Mouse (Mus musculus) adrenal gland, postnatal 25 days (tissue): ENCODE data around the gene Trip4. TPM values are rescaled to one million over a fixed set of nuclear protein-coding genes. Genes with fewer than 3 reads are reported as not detected.

ENCODE experiments used
- DNase-seq: peaks from one replicate; pipeline ENCODE4 v3.0.0; 2021; ENCODE audit warnings: mixed read lengths
- total RNA-seq: library from RNA; stranded (reverse); gene quantifications from 2 replicates; pipeline ENCODE4 v1.2.3, GENCODE M21; 2021

The Trip4 gene
- total RNA-seq, 1 experiment from 2014 or later: 47.8 TPM

- no peak for DNase-seq
Measured at GRCm38 (mm10) chr9:65834628-65835354, 73.8 kb downstream of the Trip4 start.

- DNase-seq: no peak
Measured at GRCm38 (mm10) chr9:65833640-65834039, 75.0 kb downstream of the Trip4 start.

- no peak for DNase-seq
Measured at GRCm38 (mm10) chr9:65833230-65833629, 75.4 kb downstream of the Trip4 start.

- no peak for DNase-seq
Measured at GRCm38 (mm10) chr9:65832041-65832440, 76.6 kb downstream of the Trip4 start.

GRCm38 (mm10) chr9:65831164-65831563, 77.4 kb downstream of the Trip4 start:
- DNase-seq: no peak

- no peak for DNase-seq
Measured at GRCm38 (mm10) chr9:65830255-65830654, 78.3 kb downstream of the Trip4 start.

- DNase-seq: peak; percentile 52
Measured at GRCm38 (mm10) chr9:65829410-65829809, 79.2 kb downstream of the Trip4 start.

GRCm38 (mm10) chr9:65828511-65828910, 80.1 kb downstream of the Trip4 start:
- no peak for DNase-seq

- DNase-seq: no peak
Measured at GRCm38 (mm10) chr9:65828016-65828403, 80.6 kb downstream of the Trip4 start.

- DNase-seq: peak; percentile 93
Measured at GRCm38 (mm10) chr9:65827344-65828015, 81.1 kb downstream of the Trip4 start, which contains the start of gene Zfp609. Gene Zfp609, minus strand, starts transcription at chr9:65827564.

- DNase-seq: peak; percentile 19
Measured at GRCm38 (mm10) chr9:65826588-65827343, 81.8 kb downstream of the Trip4 start.

- no peak for DNase-seq
Measured at GRCm38 (mm10) chr9:65826226-65826587, 82.4 kb downstream of the Trip4 start.

GRCm38 (mm10) chr9:65823716-65824462, 84.7 kb downstream of the Trip4 start:
- DNase-seq: no peak

- no peak for DNase-seq
Measured at GRCm38 (mm10) chr9:65822011-65822410, 86.6 kb downstream of the Trip4 start.

GRCm38 (mm10) chr9:65820301-65820700, 88.3 kb downstream of the Trip4 start:
- no peak for DNase-seq

GRCm38 (mm10) chr9:65818402-65818801, 90.2 kb downstream of the Trip4 start:
- no peak for DNase-seq

- DNase-seq: no peak
Measured at GRCm38 (mm10) chr9:65812841-65813240, 95.8 kb downstream of the Trip4 start.

GRCm38 (mm10) chr9:65811784-65812183, 96.8 kb downstream of the Trip4 start:
- DNase-seq: no peak

GRCm38 (mm10) chr9:65807818-65808217, 100.8 kb downstream of the Trip4 start:
- DNase-seq: no peak

- no peak for DNase-seq
Measured at GRCm38 (mm10) chr9:65807251-65807650, 101.3 kb downstream of the Trip4 start.

GRCm38 (mm10) chr9:65799770-65800169, 108.8 kb downstream of the Trip4 start:
- no peak for DNase-seq

- DNase-seq: no peak
Measured at GRCm38 (mm10) chr9:65795651-65796050, 112.9 kb downstream of the Trip4 start.
